Mouse (Mus musculus): ENCODE measurements around the gene Kcnmb4.

DNA sequence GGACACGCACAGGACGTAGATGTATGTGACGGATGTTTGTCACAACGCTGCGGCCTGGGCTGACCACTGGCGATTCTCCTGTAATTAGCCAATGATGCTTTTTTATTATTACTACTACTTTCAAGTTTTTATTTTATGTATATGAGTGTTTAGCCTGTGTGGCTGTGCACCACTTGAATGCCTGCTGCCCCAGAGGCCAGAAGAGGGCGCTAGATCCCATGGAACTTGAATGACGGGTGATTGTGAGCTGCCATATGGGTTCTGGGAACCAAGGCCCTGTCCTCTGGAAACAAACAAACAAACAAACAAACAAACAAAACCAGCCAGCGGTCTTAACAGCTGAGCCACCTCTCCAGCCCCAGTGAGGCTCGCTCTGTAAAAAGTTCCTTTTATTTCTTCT lies 29.3 kb downstream of the Kcnmb4 start:
- TF ChIP-seq GATA1 (IDR thresholded peaks at IDR 0.05; ENCODE audit: borderline replicate concordance, low read length) (no peak), CTCF (IDR thresholded peaks at IDR 0.05; ENCODE audit: low read depth, low read length) (no peak), TAL1 (conservative IDR thresholded peaks at IDR 0.05; ENCODE audit: low read depth, low read length) (no peak), POLR2AphosphoS5 (IDR thresholded peaks at IDR 0.05; ENCODE audit: insufficient replicate concordance, low read depth, low read length) (no peak)

Data from G1E (cell line).